Mouse (Mus musculus) regulatory T cell (primary cell): Measurements from ENCODE around the gene Pde4b.

Experiments used
- in situ Hi-C: fragments of 300-600 bp; cut with MboI, MseI; formaldehyde crosslinking; loops from one replicate; pipeline ENCODE4 v1.15.1; 2025; ENCODE audit warnings: high pct_unique_total_duplicates

Pde4b gene

DNA sequence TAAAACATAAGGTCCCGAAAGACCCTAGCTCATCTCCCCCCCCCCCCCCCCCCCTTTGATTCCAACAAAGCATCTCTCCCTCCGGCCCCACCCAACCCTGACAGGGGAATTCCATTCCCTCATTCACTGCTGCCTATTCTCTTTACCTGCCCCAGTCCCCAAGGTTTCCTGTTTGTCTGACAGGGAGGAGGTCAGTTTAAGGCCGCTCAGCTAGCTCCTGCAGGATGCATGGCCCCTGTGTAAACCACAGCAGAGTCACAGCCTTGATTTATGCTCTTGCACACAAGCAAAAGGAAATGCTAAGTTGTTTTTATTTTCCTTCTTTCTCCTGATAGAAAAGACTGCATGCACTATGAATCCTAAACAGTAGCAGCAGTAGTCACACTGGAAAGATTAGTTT, 516.6 kb downstream of the Pde4b start:
- in situ Hi-C loops: loop anchor here (25.0 kb wide), 1 partner anchor 1092 kb away; no protein-coding TSS in a partner anchor

DNA sequence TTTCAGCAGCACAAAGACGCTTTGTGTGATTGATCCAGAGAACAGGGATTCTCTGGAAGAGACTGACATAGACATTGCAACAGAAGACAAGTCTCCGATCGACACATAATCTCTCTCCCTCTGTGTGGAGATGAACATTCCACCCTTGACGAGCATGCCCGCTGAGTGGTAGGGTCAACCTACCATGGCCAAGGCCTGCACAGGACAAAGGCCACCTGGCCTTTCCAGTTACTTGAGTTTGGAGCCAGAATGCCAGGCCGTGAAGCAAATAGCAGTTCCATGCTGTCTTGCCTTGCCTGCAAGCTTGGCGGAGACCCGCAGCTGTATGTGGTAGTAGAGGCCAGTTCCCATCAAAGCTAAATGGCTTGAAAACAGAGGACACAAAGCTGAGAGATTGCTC, 517.9 kb downstream of the Pde4b start:
- in situ Hi-C loops: loop anchor here (25.0 kb wide), 1 partner anchor 1093 kb away; no protein-coding TSS in a partner anchor

DNA sequence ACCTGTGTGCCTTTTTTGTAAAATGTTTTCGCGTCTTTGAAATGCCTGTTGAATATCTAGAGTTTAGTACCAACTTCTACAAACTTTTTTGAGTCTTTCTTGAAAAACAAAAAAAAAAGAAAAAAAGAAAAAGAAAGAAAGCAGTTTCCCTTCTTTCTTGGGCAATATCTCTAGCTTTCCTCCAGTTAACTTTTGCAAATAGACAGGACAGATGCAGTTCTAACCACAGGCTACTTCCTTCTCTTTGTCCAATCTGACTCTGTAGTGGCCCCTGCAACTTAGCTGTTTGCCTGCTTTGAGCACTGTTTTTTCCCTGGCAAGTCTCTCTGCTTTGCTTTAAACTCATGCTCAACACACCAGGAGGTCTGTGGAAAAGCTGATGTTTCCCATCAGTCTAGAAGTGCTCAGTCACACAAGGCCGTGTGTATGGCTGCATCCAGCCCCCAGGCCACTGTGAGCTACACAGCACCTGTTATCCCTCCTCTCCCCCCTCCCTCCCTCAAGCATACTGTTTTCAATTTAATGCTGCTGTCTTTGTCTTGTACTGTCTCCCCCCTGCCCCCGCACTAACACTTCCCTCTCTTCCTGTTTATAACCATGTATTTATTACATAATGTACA, 518.5 kb downstream of the Pde4b start:
- in situ Hi-C loops: loop anchor here (25.0 kb wide), 1 partner anchor 1094 kb away; no protein-coding TSS in a partner anchor

DNA sequence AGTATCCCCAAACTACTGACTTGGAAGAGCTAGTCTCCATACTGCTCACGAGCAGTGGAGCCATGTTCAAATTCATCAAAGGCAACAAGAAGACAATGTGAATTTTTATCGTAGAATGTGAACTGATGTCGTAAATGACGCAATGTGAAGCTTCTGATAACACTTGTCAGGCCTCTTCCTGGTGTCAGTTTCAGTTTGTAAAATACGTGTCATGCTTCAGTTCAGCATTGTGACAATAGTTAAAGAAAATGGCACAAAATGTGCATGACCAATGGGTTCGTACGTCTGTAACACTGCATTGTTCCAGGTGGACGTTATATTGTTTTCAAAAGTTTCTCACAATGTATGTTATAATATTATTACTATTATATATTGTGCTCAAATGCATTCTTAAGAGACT, 519.5 kb downstream of the Pde4b start:
- in situ Hi-C loops: loop anchor here (25.0 kb wide), 1 partner anchor 1095 kb away; no protein-coding TSS in a partner anchor

DNA sequence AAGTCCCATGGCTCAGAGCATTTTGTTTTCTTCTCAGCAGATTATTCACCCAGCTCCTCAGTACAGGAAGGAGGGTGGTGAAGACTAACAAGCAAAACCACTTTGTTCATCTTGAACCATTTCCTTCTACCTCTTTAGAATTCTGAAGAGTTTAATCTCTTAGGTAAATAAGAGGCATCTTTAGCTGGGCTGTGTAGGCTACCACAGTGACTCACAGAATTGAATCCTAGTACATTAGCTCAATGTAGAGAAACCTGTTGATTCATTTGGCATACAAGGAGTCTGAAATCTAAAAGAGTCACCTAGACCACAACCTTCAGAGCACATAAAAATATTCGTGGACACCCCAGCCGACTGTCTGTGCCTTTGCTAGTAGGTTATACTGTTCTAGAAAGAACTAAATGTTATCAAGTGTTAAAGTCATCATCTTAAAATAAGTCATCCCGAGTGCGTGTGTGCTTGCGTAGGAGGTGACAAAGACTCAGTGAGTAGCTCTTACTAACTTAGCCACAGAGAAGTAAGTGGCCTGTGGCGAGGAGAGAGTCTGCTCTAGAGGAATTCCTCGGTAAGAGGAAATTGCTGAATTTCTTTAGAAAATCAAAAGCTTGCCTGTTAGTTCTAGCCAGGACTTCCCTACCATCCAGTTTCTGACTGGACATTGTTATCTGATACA, 520.5 kb downstream of the Pde4b start:
- in situ Hi-C loops: loop anchor here (25.0 kb wide), 1 partner anchor 1096 kb away; no protein-coding TSS in a partner anchor

DNA sequence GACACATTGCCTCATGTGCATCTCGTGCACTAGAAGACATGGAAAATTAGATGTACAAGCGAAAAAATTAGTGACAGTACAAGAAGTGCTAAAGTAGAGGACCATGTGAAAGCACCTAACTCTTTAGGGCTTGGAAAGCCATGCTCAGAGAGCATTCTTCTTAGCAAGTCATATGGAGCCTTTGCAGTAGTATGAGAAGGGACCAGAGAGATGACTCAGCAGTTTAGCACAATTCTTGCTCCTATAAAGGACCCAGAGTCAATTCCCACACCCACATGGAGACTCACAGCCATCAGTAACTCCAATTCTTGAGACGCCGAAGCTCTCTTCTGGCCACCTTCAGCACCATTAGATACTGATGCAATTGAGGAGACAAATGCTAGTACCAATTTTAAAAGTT, 525.3 kb downstream of the Pde4b start:
- in situ Hi-C loops: loop anchor here (25.0 kb wide), 1 partner anchor 1100 kb away; no protein-coding TSS in a partner anchor

DNA sequence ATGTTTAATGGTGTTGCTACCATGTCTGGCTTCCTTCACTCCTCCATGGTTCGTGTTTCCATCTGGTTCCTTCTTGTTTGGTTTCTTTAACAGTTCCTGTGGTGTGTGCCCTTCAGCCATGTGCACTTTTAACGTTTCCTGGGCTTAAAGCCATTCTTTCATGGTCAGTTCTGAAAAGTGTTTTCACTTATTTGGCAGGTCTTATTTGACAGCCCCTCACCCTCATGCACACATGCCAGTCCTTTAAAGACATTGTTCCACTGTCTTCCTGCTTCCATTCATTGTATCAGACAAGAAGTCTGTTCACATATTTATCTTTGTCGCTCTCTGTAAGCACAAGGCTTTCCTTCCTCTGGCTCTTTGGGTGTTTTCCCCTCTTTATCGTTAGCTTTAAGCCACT, 530.4 kb downstream of the Pde4b start:
- in situ Hi-C loops: loop anchor here (25.0 kb wide), 1 partner anchor 1105 kb away; no protein-coding TSS in a partner anchor

DNA sequence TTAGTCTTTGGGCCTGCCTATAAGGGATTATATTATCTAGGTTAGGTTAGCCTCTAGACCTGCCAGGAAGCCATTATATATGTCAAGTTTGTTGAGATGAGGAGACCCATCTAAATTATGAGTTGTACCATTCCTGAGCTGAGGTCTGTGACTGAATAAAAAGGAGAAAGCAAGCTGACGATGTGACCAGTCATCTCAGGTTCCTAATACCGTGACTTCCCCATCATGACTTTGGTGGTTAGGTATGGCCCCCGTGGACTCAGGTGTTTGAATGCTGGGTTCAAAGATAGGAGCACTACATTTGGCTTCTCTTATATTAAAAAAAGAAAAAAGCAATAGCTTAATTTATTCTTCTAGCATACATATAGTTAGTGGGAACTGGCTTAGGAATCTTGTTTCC, 531.3 kb downstream of the Pde4b start:
- in situ Hi-C loops: loop anchor here (25.0 kb wide), 1 partner anchor 1106 kb away; no protein-coding TSS in a partner anchor

DNA sequence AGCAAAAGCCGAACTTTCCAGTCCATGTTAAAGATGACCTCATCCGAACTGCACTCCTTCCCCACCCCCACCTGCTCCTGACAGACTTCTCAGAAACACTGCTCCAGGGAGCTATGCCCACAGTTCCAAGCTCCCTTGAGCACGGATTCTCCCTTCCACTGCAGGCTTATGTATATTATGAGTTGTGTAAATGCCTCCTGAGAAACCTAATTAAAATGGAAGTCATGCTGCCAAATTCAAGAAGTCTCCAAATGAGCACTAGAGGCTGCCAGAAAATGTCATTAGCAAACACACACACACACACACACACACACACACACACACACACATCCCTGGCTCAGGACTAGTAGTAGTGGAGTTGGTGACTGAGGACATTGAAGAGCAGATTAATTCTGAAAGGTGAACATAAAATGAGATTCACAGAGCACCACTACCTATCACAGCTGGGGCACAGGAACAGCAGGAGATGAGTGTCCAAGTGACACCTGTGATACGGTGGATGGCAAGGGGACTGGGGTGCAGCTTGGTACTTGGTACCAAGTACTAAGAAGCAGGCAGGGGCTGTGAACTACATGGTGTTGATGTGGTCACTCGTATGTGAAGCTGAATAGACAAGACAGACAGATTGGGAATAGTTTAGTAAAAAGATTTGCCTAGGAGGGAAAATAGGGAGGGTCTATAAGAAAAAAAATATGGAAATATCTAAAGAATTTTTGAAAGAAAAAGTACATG, 533.0 kb downstream of the Pde4b start:
- in situ Hi-C loops: loop anchor here (25.0 kb wide), 1 partner anchor 1108 kb away; no protein-coding TSS in a partner anchor

DNA sequence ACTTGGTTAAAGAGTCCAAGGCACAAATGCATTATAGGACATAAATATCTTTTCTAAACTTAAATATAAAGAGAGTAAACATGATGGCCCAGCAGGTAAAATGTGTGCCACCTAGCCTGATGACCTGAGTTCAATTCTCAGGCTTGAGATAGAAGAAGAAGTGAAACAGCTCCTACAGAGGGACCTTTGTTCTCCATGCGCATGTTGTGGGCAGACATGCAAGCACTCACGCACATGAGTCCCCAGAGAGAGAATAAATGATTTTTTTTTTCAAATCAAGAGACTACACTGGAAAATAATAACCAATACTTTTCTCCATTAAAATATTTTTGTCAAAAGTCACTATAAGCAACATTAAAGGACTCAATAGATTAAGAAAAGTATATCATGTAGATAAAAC, 533.8 kb downstream of the Pde4b start:
- in situ Hi-C loops: loop anchor here (25.0 kb wide), 1 partner anchor 1109 kb away; no protein-coding TSS in a partner anchor

DNA sequence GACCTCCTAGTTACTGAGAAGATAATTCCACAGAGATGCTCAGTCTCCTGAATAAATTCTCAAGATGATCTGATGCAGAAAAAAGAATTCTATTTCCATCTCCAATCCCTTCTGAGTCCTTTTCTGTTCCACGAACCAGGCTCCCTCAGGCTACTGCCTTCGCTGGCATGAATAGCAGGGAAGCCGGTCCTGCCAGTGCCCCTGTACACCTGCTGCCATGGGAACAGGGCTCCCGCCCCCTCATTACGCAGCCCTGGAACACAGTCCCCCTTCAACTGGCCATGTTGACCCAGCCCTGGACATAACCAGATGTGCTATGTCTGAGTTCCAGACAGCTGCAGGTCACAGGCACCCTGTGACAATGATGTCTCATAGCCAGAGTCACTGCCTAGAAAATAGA, 535.6 kb downstream of the Pde4b start:
- in situ Hi-C loops: loop anchor here (25.0 kb wide), 1 partner anchor 1111 kb away; no protein-coding TSS in a partner anchor

DNA sequence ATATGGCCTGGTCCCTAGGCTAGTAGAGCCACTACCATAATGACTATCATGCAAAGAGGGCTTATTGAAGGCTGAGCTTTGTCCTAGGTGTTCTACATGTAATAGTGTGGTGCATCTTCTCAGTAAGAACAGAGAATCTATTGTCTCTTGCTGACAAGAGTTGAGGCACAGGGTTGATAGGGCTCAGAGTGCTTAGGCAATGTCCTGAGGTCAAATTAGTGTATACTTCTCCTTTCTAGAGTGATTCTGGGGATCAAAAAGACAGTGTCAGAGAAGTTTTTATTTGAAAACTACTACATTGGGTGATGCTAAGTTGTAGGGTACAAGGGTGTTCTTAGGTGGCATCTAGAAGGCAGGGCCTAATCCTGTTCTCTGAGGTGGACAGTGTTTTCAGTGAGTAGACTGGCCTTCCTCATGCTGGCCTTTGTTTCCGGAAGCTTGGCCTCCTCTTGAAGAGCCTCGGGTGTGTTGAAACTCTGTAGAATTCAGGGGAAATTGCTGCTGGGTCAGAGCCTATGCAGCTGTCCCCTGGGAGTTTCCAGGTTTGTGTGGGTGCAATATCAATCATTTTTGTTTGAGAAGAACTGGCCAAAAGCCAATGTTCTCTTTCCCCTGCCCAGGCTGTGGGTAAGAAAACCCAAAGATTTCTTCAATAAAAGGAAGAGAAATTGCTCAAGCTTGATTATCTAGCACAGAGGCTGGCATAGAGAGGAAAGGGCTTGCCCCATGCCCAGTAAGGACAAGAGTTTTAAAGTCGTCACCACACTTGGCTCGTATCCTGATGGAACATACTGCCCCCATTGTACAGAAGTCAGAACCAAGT, 536.7 kb downstream of the Pde4b start:
- in situ Hi-C loops: loop anchor here (25.0 kb wide), 1 partner anchor 1112 kb away; no protein-coding TSS in a partner anchor

DNA sequence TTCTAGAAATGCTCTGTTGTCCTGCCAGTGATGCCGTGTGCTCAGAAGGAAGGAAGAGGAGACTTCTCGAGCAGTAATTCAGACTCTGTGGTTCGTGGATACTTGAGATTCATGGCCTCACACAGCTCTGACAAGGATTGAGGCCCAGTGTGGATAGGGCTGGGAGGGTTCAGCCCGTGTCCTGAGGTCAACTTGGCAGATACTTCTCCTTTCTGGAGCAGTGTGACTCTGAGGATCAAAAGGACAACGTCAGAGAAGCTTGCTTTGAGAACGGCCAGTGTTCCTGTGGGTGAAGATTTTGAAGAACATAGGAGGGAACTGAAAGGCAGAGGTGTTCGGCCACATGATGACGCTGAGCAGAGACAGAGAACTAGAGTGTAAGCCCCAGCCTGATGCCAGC, 537.6 kb downstream of the Pde4b start:
- in situ Hi-C loops: loop anchor here (25.0 kb wide), 1 partner anchor 1113 kb away; no protein-coding TSS in a partner anchor

DNA sequence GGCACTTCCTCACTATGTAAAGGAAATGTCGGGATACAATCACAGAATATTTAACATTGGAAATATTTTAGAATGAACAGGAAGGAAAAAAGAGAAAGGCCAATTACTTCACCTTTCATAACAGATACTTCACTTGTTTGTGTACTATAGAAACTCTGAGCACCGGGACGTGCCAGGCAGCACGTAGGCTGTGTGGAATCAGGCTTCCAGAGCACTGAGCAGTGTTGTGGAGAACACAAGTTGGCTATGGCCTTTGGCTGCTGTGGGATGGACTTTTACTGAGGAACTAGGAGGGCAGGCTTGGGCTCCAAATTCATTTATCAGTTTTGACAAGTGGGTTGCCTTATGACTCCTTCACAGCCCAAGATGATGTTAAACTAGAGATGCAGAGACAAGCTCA, 540.5 kb downstream of the Pde4b start:
- in situ Hi-C loops: no loop called here

DNA sequence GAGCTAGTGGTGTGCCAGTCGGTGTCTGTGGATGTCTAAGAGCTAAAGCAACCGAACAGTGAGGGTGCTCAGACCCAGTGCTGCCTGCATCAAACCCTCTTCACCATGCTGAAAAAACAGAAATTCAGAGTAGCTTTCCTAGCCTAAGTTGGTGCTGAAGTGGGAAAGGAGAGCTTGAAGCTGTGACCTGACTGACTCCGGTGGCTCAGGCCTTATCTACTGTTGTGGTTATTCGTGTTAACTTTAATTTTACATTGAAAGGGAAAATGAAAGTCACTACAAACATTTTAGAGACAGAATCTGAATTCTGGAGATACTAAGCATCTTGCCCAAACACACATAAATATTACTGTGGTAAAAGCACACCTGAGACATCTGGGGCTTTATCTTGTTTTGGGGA, 542.3 kb downstream of the Pde4b start:
- in situ Hi-C loops: no loop called here

DNA sequence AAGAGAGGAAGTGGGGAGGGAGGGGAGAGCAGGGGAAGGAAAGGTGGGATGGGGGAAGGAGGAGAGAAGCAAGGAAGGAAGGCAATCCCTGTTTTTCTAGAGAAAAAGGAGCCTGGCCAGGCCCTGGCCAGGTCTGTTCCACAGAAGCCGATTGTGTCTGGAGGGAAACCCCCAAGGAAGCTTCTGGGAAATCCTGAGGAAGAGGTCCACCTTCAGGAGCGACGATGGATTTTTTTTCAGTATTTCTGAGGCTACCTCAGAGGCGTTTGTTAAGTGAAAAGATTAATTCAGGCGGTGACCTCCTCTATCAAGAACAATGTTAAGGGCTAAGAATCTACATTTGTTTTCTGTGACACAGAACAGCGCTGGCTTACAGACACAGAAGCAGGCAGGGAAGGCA, 542.9 kb downstream of the Pde4b start:
- in situ Hi-C loops: no loop called here

DNA sequence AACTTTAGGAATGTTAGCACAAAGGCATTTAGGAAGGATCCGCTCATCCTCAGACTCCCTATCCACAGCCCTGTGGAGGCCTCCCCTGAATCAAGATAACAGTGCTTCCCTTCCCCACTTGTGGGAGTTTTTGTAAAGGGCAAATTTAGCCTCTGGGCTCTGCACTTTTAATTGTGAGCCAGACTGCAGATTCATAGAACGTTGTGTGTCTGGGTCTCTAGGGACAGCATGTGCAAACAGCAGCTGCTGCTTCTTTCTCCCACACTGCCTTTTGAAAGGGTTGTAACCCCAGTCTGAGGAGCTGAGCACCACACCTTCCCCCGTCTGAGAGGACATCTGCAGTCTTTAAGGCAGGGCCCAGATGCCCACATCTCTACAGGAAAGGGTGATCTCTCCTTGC, 544.3 kb downstream of the Pde4b start:
- in situ Hi-C loops: no loop called here

DNA sequence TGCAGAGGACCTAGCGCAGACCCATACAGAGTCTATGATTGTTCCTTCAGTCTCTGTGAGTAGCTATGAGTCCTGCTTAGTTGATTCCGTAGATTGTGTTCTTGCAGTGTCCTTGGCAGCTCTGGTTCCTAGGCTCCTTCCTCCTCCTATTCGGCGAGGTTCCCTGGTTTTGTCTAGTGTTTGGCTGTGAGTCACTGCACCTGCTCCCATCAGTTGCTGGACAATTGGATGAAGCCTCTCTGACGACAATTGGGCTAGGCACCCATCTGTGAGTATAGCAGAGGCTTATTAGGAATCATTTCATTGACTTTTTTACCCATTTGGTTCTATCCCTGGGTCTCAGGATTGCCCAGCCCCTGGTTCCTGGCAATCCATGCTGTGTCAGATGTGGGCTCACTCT, 545.9 kb downstream of the Pde4b start:
- in situ Hi-C loops: no loop called here

DNA sequence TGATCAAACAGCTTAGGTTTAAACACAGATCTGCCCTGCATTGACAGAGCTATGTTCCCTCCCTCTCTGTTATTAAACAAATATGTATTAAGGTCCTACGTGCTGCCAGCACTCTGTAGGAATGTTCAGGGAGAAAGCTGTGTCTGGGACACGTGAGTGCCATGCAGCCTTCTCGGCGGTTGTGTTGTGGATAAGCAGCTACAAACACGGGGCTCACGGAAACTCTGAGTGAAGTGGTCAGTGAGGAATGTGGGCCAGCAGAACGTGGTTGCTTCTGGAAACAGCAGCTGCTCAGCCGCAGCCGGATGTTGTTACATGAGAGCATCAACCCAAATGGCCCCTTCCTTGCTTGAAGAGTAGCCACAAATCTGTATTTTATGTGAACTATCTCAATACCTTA, 547.9 kb downstream of the Pde4b start:
- in situ Hi-C loops: no loop called here

DNA sequence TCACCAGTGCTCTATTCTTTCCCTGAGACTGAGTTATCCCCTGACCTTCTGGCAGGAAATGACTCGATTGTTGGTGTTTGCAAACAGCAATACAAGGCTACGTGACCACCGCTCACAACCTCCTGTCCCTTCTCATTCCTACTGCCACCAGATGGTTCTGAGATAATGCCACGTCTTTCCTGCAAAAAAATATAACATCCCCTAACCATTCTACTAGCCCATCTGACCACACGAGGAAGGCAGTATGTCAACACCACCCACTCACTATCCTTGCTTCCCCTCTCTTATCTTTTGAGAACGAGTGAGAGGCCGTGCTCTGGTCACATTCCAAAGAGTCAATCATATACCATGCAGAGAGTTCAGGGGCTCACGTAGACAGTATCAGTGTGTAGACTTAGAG, 548.6 kb downstream of the Pde4b start:
- in situ Hi-C loops: no loop called here

DNA sequence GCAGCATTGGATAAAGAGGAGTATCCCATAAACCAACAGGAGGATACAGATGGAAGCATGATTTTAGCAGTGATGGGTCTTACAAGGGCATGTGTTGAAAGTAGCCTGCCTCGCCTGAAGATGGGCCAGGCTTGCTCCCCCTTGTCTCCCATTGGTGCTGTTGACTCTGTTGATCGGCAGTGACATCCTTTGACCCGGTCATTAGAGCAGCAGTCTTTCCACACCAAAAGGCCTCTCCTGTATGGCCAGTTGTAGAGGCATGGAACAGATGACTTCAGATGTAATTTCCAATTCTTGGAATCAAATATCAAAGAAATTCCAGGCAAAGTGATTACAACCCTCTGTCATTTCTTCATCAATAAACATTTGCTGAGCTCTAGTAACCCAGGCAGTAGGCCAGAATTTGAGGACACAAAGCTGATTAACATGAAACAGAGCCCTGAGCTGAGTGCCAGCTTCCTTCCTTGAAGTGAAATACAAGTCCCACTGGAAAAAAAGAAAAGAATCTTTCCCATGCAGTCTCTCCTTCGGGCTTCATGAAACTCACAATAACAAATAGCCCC, 550.1 kb downstream of the Pde4b start:
- in situ Hi-C loops: no loop called here
